7 mouse cellular contexts compared by ENCODE assay signal in genomic region chr2:26444946-26445665, GRCm38 (mm10). TPM values are rescaled to one million over a fixed set of nuclear protein-coding genes. Genes with fewer than 3 reads are reported as not detected.
DNase-seq lines count a peak whose midpoint lies in the region; ATAC-seq lines count a peak whose summit lies in the region.

Sec16a (minus strand) TSS chr2:26445216.

- peaks cover 20% of the 10 kb centered on the region for H3K4me1 ChIP-seq in intestine, embryonic 16.5 days (ENCODE audit: control insufficient read depth, insufficient read depth, low read length)
- peaks cover 27% of the 10 kb centered on the region for H3K4me1 ChIP-seq in midbrain, embryonic 11.5 days (ENCODE audit: control insufficient read depth, insufficient read depth, low read length)

- ATAC-seq in intestine, embryonic 16.5 days = peak; percentile 94
- ATAC-seq in midbrain, embryonic 11.5 days (ENCODE audit: low FRiP score) = peak; percentile 94

- H3K4me3 ChIP-seq in intestine, embryonic 16.5 days (ENCODE audit: low read length) = peak within 1 kb of the TSS; percentile 77
- peak within 1 kb of the TSS; percentile 78 for H3K4me3 ChIP-seq in midbrain, embryonic 11.5 days (ENCODE audit: low read depth, low read length)

- H3K4me2 ChIP-seq in intestine, embryonic 16.5 days (ENCODE audit: low read depth, low read length) = peak within 1 kb of the TSS; percentile 78
- peak within 1 kb of the TSS; percentile 82 for H3K4me2 ChIP-seq in midbrain, embryonic 11.5 days

- H3K27me3 ChIP-seq in intestine, embryonic 16.5 days (replicated peaks; ENCODE audit: control insufficient read depth, insufficient read depth, low read length) = no peaks in the 10 kb centered on the region
- H3K27me3 ChIP-seq in midbrain, embryonic 11.5 days (ENCODE audit: control insufficient read depth, insufficient read depth, low read length) = no peaks in the 10 kb centered on the region

- intact Hi-C loops in left cerebral cortex, postnatal 36 days (cut with DNase I) = loop anchor here (5.0 to 10.0 kb wide), 2 partner anchors 182 to 470 kb away; partner anchors contain the start of genes Fam69b, Med22, Rpl7a and Surf1

- no peaks in the 10 kb centered on the region; the same call in 1 of the 2 replicates for H3K36me3 ChIP-seq in intestine, embryonic 16.5 days (ENCODE audit: control insufficient read depth, insufficient read depth, low read length)
- peaks cover 7% of the 10 kb centered on the region; the same call in 1 of the 2 replicates for H3K36me3 ChIP-seq in midbrain, embryonic 11.5 days (ENCODE audit: control insufficient read depth, insufficient read depth, low read length)

- H3K9ac ChIP-seq in intestine, embryonic 16.5 days (ENCODE audit: low read depth, low read length) = peak within 1 kb of the TSS; percentile 86
- H3K9ac ChIP-seq in midbrain, embryonic 11.5 days (ENCODE audit: low read length) = peak within 1 kb of the TSS; percentile 80

- peak within 1 kb of the TSS; percentile 78 for H3K27ac ChIP-seq in intestine, embryonic 16.5 days (ENCODE audit: low read length)
- H3K27ac ChIP-seq in midbrain, embryonic 11.5 days (ENCODE audit: low read depth, low read length) = peak within 1 kb of the TSS; percentile 55

- no peaks in the 10 kb centered on the region for H3K9me3 ChIP-seq in intestine, embryonic 16.5 days (ENCODE audit: control insufficient read depth, low read length)
- H3K9me3 ChIP-seq in midbrain, embryonic 11.5 days (ENCODE audit: control insufficient read depth, low read length) = no peaks in the 10 kb centered on the region

- peak; percentile 99 for DNase-seq in adrenal gland, adult 8-10 months
- peak; percentile 100 for DNase-seq in embryo, embryonic 9.5 days (ENCODE audit: extremely low spot score)
- peak; percentile 99 to 100 for DNase-seq in gastrocnemius, postnatal 4 days (ENCODE audit: low spot score in 2 of 2)
- DNase-seq in left cerebral cortex, postnatal 36 days (ENCODE audit: low spot score in 2 of 2) = peak; percentile 98 to 99
- DNase-seq in midbrain, embryonic 11.5 days (ENCODE audit: low spot score, missing footprints) = peak; percentile 100
- peak; percentile 100 for DNase-seq in skeletal muscle tissue, adult 2 months (ENCODE audit: low read depth, low spot score)

- WGBS in intestine, embryonic 16.5 days = under 1% methylated on average over 59 of the region's 61 CpGs
- WGBS in midbrain, embryonic 11.5 days = 0% methylated on average over 57 of the region's 61 CpGs

RNA-seq across cellular contexts. Expression of gene Sec16a, which starts in this region (rescaled TPM):
- total RNA-seq in adrenal gland, adult 8-10 months (2022) = 10 to 100 TPM; 62.3 to 73.6 (median 67.1) TPM
- total RNA-seq in gastrocnemius, postnatal 4 days (2021) = 10 to 100 TPM; 40.9 to 45.4 TPM
- polyA plus RNA-seq in intestine, embryonic 16.5 days (2015; fragmentation: Nextera tagmentation; extraction: Ambion mirVana) = 19.1 and 20.4 TPM in 2 replicates
- 10 to 100 TPM; 39.0 to 52.3 TPM for total RNA-seq in left cerebral cortex, postnatal 36 days (2021)
- polyA plus RNA-seq in midbrain, embryonic 11.5 days (2014; fragmentation: Nextera tagmentation; extraction: Ambion mirVana) = 28.2 and 29.8 TPM in 2 replicates

Comparison
In these comparisons a context has a peak if more than half of its experiments do, and no peak if none do; other contexts are left out.
1. Peak in every context shown above with its lines: DNase-seq, ATAC-seq, H3K4me3 ChIP-seq and H3K27ac ChIP-seq.